Mouse (Mus musculus) erythroblast, embryonic 14.5 days (primary cell): ENCODE results near the gene Vwa5b2.

Source experiments
- GATA1 ChIP-seq: IDR thresholded peaks from 2 replicates; pipeline ENCODE4 v1.6.1; 2012; ENCODE audit warnings: low read length, inconsistent platforms, mixed read lengths
- TAL1 ChIP-seq: IDR thresholded peaks from 3 replicates; pipeline ENCODE4 v1.6.1; 2012; ENCODE audit warnings: low read length, inconsistent platforms, mixed read lengths

DNA sequence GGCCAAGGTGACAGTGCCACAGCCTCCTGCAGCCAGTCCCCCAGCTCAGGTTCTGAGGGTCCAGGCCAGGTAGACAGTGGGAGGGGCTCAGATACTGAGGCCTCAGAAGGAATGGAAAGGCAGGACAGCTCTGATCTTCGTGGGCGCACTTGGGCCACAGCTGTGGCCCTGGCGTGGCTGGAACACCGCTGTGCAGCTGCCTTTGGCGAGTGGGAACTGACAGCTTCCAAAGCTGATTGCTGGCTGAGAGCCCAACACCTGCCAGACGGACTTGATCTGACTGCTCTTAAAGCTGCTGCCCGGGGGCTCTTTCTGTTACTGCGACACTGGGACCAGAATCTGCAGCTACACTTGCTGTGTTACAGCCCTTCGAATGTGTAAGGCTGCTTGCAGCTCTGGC is 15.4 kb downstream of the Vwa5b2 start:
- TF ChIP-seq GATA1 (no peak), TAL1 (no peak)
